Mouse (Mus musculus): ENCODE measurements at regions not wholly inside any gene's neighbourhood (a gene's known extent, or its start where the extent isn't known, plus 50 kb on each side); places are given as distances from the start of the nearest gene placed in this dataset.

DNA sequence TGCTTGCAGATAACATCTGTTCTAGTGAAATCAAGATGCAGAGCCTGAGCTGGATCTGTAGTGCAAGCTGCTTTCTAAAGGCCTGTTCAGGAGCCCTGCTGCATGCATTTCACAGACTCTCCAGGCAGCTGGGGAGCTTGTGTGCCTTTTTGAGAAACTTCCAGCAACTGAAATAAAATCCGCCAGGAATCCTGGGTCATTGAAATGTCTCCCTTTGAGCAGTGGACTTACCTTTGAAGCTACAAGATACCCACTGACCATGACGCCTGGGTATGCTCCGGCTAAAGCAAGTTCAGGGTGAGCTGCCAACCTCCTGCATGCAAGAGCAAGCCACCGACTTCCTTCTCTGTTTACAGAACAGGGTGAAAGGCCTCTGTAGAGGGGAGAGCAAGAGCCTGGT, 278.7 kb downstream of the Cenpw start:
- peaks cover 13% of the 10 kb centered on the region for H3K27me3 ChIP-seq
- POLR2A ChIA-PET, result no interaction called here
- CTCF ChIA-PET, result no interaction called here
- no peak for ATAC-seq
- no peak for DNase-seq (ENCODE audit: low read depth, low spot score)
- in situ Hi-C loops (cut with MboI; ENCODE audit: low pct_unique_long_range_greater_than_20kb), result no loop called here
- no peak for TF ChIP-seq CTCF (IDR thresholded peaks at IDR 0.05)

GRCm38 (mm10) chr10:29897780-29898363, 302.5 kb downstream of the Cenpw start:
- DNase-seq (ENCODE audit: low read depth, low spot score) (no peak), ATAC-seq (no peak)
- in situ Hi-C loops (cut with MboI; ENCODE audit: low pct_unique_long_range_greater_than_20kb), result no loop called here
- no peak for TF ChIP-seq CTCF (IDR thresholded peaks at IDR 0.05)
- H3K27me3 ChIP-seq, result peaks cover 26% of the 10 kb centered on the region
- ChIA-PET CTCF (interaction anchor here (1.0 kb wide), 1 partner anchor 16 kb away, joined by 3 read pairs; no protein-coding TSS in a partner anchor), POLR2A (no interaction called here)

DNA sequence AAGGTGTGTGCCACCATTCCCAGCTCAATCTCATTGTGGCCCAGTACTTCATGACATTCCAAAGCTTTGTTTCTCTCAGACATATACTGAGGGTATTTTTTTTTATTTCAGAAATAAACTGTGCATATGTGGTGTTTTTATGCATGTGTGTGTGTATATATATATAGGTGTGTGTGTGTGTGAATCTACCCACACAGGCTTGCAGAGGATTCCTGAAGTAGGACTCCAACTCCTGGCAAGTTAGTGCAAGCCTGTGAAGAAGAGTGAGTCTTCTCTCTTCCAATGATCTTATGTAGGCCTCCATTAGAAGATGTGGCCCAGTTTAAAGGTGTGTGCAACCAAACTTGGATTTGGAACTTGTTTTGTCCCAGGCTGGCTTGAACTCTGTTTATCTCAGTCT, 328.9 kb upstream of the Rspo3 start:
- in situ Hi-C loops (cut with MboI; ENCODE audit: low pct_unique_long_range_greater_than_20kb), result no loop called here
- no peak for DNase-seq (ENCODE audit: low read depth, low spot score)
- POLR2A ChIA-PET, result no interaction called here
- ATAC-seq, result no peak
- CTCF ChIA-PET, result no interaction called here
- H3K27me3 ChIP-seq, result peaks cover 3% of the 10 kb centered on the region
- no peak for TF ChIP-seq CTCF (IDR thresholded peaks at IDR 0.05)

GRCm38 (mm10) chr10:29855749-29856313, 320.2 kb upstream of the Rspo3 start:
- in situ Hi-C loops (cut with MboI; ENCODE audit: low pct_unique_long_range_greater_than_20kb), result no loop called here
- ChIA-PET CTCF (no interaction called here), POLR2A (no interaction called here)
- H3K27me3 ChIP-seq, result peaks cover 4% of the 10 kb centered on the region
- TF ChIP-seq CTCF (IDR thresholded peaks at IDR 0.05), result no peak
- DNase-seq (ENCODE audit: low read depth, low spot score), result no peak
- ATAC-seq, result no peak

GRCm38 (mm10) chr10:29852516-29852915, 316.8 kb upstream of the Rspo3 start:
- in situ Hi-C loops (cut with MboI; ENCODE audit: low pct_unique_long_range_greater_than_20kb), result no loop called here
- CTCF ChIA-PET, result no interaction called here
- peaks cover 4% of the 10 kb centered on the region for H3K27me3 ChIP-seq
- ATAC-seq (no peak), DNase-seq (ENCODE audit: low read depth, low spot score) (no peak)
- TF ChIP-seq CTCF (IDR thresholded peaks at IDR 0.05), result no peak
- POLR2A ChIA-PET, result no interaction called here

DNA sequence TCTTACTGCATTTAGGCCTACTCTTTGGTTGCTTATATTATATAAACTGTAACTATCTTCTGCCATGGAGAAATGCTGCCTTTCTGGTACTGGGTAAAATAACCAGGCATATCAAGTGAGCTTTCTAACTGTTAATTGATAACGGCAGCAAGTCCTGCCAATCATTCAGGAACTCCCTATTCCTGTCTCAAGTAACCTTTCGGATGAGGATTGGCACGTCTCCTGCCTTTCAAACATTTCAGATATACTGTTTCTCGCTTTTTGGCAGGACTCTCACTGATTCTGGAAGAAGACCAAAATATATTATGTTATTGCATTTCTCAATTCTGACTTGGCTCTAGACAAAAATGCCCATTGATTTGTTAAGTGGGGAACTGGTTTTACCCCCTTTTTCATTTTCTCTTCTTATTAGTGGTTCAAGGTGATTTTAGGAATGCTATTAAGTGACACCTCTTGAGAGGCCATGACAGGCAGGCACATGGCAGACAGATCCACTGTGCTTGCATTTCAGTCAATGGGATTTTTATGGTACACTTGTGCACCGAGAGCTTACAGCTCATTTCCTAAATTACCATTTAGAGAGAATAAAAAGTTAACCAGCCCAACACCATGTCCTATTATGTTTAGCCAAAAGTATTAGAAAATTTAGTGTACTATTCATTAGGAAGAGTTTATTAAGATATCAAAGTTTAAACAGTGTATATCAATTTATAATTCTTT, 289.4 kb upstream of the Rspo3 start:
- no peak for TF ChIP-seq CTCF (IDR thresholded peaks at IDR 0.05)
- ATAC-seq (no peak), DNase-seq (ENCODE audit: low read depth, low spot score) (no peak)
- CTCF ChIA-PET, result no interaction called here
- POLR2A ChIA-PET, result no interaction called here
- peaks cover 10% of the 10 kb centered on the region for H3K27me3 ChIP-seq
- in situ Hi-C loops (cut with MboI; ENCODE audit: low pct_unique_long_range_greater_than_20kb), result no loop called here

GRCm38 (mm10) chr10:29824413-29824812, 288.7 kb upstream of the Rspo3 start:
- in situ Hi-C loops (cut with MboI; ENCODE audit: low pct_unique_long_range_greater_than_20kb), result no loop called here
- DNase-seq (ENCODE audit: low read depth, low spot score), result no peak
- H3K27me3 ChIP-seq, result peaks cover 10% of the 10 kb centered on the region
- ATAC-seq, result no peak
- ChIA-PET POLR2A (no interaction called here), CTCF (no interaction called here)
- TF ChIP-seq CTCF (IDR thresholded peaks at IDR 0.05), result no peak

DNA sequence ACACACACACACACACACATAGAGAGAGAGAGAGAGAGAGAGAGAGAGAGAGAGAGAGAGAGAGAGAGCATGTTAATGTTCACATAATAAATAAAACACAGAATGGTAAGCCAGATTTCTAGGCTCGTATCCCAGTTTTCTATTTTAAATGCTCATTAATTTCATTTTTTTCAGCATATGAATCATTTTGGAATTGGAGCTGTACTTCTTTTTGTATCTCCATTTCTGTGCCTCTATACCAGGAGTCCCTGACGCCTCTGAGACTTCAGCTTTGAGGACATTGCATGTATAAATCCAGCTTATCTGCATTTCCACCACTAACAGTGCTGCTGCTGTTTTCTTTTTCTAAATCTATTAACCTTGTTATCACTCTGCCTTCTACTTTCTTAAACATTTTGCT, 287.5 kb upstream of the Rspo3 start:
- no peak for TF ChIP-seq CTCF (IDR thresholded peaks at IDR 0.05)
- in situ Hi-C loops (cut with MboI; ENCODE audit: low pct_unique_long_range_greater_than_20kb), result no loop called here
- ChIA-PET POLR2A (no interaction called here), CTCF (no interaction called here)
- no peak for ATAC-seq
- peaks cover 6% of the 10 kb centered on the region for H3K27me3 ChIP-seq
- DNase-seq (ENCODE audit: low read depth, low spot score), result no peak

- peak; percentile 61 for TF ChIP-seq CTCF (IDR thresholded peaks at IDR 0.05)
- peaks cover 10% of the 10 kb centered on the region for H3K27me3 ChIP-seq
- ChIA-PET POLR2A (no interaction called here), CTCF (interaction anchor here (1.2 to 1.7 kb wide), 2 partner anchors 9 to 16 kb away, joined by 4 to 8 read pairs; no protein-coding TSS in a partner anchor)
- in situ Hi-C loops (cut with MboI; ENCODE audit: low pct_unique_long_range_greater_than_20kb), result loop anchor here (5.0 kb wide), 1 partner anchor 272 kb away; no protein-coding TSS in a partner anchor
- DNase-seq (ENCODE audit: low read depth, low spot score) (no peak), ATAC-seq (no peak)
Measured at GRCm38 (mm10) chr10:29803915-29804545, 268.4 kb upstream of the Rspo3 start.

- DNase-seq (ENCODE audit: low read depth, low spot score) (no peak), ATAC-seq (no peak)
- H3K27me3 ChIP-seq, result peaks cover 10% of the 10 kb centered on the region
- in situ Hi-C loops (cut with MboI; ENCODE audit: low pct_unique_long_range_greater_than_20kb), result loop anchor here (5.0 kb wide), 1 partner anchor 270 kb away; no protein-coding TSS in a partner anchor
- ChIA-PET CTCF (no interaction called here), POLR2A (no interaction called here)
- TF ChIP-seq CTCF (IDR thresholded peaks at IDR 0.05), result no peak
Measured at GRCm38 (mm10) chr10:29802637-29803036, 267.0 kb upstream of the Rspo3 start.

GRCm38 (mm10) chr10:29794663-29795062, 259.0 kb upstream of the Rspo3 start:
- DNase-seq (ENCODE audit: low read depth, low spot score) (no peak), ATAC-seq (no peak)
- in situ Hi-C loops (cut with MboI; ENCODE audit: low pct_unique_long_range_greater_than_20kb), result no loop called here
- TF ChIP-seq CTCF (IDR thresholded peaks at IDR 0.05), result no peak
- H3K27me3 ChIP-seq, result no peaks in the 10 kb centered on the region
- ChIA-PET POLR2A (interaction anchor here (0.7 kb wide), 1 partner anchor 36 kb away, joined by 3 read pairs; no protein-coding TSS in a partner anchor), CTCF (interaction anchor here (3.0 kb wide), 1 partner anchor 10 kb away, joined by 8 read pairs; no protein-coding TSS in a partner anchor)

Measured in Patski (cell line).